Mouse (Mus musculus) naive thymus-derived CD4-positive, alpha-beta T cell, adult 2 months (primary cell): Measurements from ENCODE around the gene Umad1.

Experiments used
- DNase-seq: peaks from one replicate; pipeline ENCODE4 v3.0.0-alpha.2; 2011; ENCODE audit warnings: low read depth

Gene Umad1

GRCm38 (mm10) chr6:8259004-8259666, at the start of gene Umad1, which contains the start of the genes Rpa3 and Gm45062:
Umad1 (plus strand) TSS chr6:8259288.
Rpa3 (minus strand) TSS chr6:8259173.
Gm45062 (plus strand) TSS chr6:8259450.
- peak; percentile 97 for DNase-seq

- no peak for DNase-seq
Observed at GRCm38 (mm10) chr6:8209866-8210186, 49.3 kb upstream of the Umad1 start.

GRCm38 (mm10) chr6:8210661-8211060, 48.4 kb upstream of the Umad1 start:
- DNase-seq = peak; percentile 13

GRCm38 (mm10) chr6:8227035-8227434, 32.1 kb upstream of the Umad1 start:
- DNase-seq = no peak

DNA sequence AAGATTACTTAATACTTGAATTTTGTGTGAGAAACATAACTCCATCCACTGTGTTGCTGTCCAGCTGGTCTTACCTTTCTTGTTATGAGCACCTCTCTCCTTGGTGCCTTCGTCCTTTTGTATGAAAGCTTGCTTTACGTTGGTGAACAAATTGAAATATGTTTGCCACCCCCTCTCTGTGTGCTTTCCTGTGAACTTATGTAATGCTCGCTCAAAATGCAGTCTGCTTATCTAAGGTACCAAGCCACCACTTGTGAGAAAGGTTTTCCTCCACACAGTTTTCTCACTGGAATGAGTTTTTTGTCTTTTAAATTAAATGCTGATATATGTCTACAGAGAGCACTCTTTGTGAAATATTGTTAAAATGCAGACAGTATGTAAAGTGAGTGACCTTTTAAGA, 30.5 kb upstream of the Umad1 start:
- DNase-seq = no peak

DNA sequence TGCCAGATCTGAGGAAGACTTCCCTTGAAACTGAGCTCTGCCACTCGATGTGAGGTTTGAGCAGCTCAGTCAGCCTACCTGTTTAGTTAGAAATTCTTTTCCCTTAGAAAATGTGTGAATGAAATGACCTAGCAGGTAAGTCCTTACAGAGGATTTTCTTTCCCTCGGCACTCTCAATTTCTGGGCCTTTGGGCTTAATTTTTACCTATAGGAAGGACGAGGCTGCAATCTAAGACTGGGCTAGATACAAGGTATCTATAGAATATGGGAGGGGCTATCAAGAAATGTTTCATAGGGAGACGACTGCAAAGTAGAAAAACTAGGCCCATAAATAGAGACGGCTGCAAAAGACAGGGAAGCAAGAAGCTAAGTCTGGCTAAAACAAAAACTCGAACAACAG, 772 bp upstream of the Umad1 start:
- DNase-seq = no peak

DNA sequence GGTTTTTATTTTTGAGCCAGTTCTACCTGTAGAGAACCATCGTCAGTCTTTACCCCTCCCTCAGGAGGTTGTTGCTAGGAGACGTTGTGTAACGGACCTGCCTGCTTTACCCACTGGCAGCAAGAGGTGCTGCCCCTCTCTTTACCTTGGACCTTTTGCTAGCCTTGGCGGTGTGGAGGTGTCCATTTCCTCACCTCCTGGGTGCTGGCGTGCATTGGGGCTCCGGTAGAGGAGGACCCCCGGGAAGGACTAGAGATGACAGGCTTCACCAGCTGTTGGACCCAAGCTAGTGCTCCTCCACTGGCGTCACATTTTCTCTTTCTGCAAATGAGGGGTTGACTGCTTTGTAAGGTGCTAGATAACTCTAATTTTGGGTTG, 568 bp downstream of the Umad1 start:
- no peak for DNase-seq

DNA sequence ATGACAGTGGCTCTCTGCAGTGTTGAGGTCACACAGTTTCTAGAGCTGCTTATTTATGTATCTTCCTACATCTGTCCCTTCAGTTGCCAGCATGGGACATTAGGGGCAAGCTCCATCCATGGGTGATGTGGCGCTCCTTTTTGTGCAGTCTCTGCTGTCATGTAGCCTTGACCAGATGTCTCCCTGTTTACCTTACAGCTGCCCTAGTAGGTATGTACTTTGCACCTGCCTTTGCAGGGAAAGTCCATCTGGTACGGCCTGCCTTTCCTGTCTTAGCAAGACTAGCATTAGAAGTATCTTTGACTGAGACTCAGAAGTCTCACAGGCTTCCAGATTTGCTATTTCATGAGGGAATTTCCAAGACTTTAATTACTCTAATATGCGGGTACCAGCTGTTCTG, 12.0 kb downstream of the Umad1 start:
- DNase-seq = no peak

GRCm38 (mm10) chr6:8274387-8275054, 15.4 kb downstream of the Umad1 start:
- peak; percentile 73 for DNase-seq

- peak; percentile 70 for DNase-seq
Observed at GRCm38 (mm10) chr6:8275098-8275497, 16.0 kb downstream of the Umad1 start.

GRCm38 (mm10) chr6:8276431-8276830, 17.3 kb downstream of the Umad1 start:
- DNase-seq = no peak

GRCm38 (mm10) chr6:8278426-8279002, 19.4 kb downstream of the Umad1 start:
- peak; percentile 74 for DNase-seq

DNA sequence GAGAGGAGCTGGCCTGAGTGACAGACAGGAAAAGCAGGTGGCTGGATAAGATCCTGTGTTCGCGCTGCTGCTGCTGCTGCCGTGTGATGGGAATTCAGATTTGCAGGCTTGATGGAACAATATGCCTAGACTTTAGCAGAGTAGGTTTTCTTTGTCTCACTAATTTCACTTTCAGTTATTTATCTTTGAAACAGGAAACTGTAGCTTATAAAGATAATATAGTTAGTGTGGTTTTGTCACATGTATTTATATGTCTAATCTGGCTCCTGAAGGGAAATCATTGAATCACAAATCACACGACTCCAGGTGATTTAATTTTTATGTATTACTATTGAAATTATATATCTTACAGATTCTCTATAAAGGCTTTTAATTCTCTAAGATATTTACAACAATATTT, 24.2 kb downstream of the Umad1 start:
- no peak for DNase-seq

GRCm38 (mm10) chr6:8285401-8285960, 26.4 kb downstream of the Umad1 start:
- DNase-seq = no peak

DNA sequence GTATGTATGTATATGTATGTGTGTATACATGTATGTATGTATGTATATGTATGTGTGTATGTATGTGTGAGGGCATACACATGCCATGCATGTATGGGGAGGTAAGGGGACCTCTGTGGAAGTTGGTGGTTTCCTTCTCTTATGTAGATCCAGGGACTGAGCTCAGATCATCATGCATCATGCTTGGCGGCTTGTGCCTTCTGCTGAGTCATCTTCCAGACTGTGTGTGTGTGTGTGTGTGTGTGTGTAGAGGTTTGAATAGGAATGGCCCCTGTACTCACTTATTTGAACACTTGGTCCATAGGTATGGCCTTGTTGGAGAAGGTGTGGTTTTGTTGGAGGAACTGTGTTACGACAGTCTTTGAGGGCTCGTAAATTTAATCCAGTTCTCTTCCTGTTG, 27.1 kb downstream of the Umad1 start:
- DNase-seq = no peak

DNA sequence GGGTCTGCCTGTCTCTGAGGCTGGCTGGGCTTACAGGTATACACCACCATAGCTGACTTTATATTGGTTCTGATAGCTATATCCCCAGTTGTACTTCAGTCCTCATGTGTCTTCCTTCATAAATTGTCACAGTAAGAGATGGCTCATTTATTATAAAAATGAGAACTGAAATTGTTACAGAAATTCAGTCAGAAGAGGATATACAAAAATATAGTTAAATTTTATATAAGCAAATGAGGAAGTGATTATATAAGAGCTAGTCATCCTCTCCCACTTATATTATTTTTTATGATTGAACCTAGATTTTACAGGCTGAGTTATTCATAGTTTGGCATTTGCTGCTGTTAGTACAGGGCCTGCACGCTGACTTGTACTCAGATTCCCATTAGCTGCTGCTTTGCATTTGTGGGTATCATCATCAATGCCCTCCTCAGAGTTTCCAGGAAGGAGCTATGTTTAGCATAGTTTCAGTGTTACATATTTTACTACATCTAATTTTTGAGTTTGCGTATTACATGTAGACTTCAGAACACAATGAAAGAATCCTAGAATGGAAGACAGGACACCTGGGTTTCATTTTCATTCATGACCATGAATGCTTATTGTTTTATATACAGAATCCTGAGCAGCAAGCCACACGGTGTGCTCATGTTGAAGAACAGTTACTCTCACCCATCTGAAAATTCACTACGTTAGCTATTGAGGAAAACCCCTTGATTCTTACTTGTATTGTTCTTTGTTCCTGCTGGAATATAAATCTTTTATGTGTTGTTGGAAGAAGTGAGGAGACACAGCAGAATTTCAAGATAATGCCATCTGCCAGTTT, 29.9 kb downstream of the Umad1 start:
- DNase-seq = no peak

DNA sequence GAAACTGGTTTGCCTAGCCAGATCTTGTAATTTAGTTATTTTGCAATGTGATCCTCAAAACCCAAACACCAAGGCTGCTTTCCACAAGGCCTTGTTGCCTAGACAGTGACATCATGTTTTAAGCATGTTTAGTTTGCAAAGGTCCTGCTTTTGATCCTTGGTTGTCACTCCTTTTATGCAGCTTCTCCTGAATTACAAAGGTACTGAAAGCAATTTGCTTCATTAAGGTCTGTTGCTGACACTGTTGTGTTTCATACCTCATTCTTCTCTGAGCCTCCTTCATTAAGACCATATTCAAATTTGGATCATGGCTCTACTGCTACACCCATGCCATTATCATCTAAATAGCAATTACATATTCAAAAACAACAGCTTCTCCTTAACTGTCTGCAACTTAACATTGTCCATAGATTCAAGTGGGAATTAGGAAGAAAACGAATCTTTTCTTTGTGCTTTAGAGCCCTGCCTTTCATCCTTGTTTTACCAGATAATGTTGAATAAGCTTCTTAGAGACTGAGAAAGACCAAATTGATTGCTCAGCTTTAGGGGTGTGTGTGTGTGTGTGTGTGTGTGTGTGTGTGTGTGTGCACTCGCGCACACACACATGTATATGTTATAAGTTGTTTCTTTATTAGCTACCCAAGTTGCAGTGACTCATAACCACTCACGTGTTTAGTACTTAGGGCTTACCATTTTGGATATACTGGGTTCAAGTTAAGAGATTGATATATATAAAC, 35.1 kb downstream of the Umad1 start:
- DNase-seq = no peak

DNA sequence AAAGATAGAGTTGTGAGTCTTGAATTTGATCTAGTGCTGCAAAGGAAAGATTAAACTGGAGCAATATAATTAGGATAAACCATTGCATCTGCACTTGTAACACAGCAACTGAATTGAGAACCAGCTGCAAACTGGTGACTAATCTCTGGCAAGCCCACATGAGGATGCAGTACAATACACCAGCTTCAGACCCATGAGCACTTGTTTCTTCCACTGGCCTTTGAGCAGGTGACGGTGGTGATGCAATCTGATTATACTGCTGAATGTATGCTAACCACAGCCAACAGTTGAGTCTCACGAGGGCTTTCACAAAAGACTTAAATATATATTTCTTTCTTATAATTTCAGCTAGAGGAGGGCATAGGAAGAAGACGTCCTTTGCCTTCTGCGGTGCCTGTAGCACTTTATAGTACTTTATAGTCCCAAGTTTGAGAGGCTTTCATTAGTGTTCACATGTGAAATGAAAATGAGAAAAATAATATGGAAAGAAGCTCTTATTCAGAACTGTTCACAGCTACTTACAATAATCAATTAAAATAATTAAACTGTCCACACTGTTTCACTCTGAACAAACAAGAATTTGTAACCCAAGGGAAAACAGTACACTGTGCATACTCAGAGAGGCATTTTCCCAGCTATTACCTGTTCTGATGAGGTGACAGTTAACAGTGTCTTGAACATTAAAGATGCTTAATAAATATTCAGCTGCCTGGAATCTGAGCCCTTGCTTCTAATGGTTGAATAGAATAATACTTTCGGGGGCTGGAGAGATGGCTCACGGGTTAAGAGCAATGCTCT, 40.2 kb downstream of the Umad1 start:
- DNase-seq = no peak

GRCm38 (mm10) chr6:8307878-8308775, 49.0 kb downstream of the Umad1 start:
- DNase-seq = no peak

DNA sequence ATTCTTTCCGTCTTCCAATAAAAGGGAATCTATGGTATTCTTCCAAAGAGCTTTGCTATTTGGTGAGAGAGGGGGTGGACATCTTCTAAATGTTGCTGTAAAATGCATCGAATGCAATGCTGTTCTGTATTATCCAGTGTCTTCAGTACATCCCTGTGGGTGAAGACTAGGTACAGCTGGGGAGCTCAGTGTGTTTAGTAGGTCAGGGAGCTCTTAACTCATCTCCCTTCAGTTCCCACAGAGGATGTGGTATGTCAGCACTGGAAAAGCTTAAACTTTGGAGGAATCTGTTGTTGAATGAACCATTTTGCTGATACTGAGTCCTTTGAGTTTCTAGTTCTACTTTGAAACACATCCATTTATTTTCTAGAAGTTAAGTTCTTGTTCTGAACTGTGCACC, 53.5 kb downstream of the Umad1 start:
- no peak for DNase-seq
